Mouse (Mus musculus): Measurements from ENCODE around the gene Mlst8. TPM values are rescaled to one million over a fixed set of nuclear protein-coding genes. Genes with fewer than 3 reads are reported as not detected.
A peak's percentile ranks its signal among the peaks of the same experiment; 100 is the strongest.

The Mlst8 gene
- polyA plus RNA-seq, 1 experiment from 2014 or later = 35.0 TPM

DNA sequence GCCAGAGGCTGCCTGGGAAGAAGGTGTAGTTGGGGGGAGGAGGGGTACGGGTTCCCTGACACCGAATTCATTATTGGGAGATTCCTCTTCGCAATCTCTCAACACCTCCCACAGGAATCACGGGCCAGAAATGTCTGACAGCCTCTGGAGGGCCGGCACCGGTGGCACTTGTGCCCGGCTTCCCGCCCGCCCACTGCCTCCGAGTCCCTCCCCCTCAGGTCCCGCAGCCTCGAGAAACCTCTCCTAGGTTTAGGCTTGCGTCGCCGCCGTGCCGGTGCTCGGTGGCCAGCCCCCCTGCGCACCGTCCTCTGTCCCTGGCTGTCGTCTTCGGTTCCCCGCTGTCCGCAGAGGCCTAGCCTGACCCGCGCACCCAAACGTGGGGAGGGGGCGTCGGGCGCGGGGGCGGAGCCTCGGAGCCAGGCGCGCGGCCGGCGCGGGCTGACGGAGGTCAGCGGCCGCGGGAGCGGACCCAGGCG, 9.3 kb upstream of the Mlst8 start, which contains the start of gene Caskin1:
Gene Caskin1, plus strand, starts transcription at position 416 of the 476 bp plus-strand sequence.
- 1% methylated on average over 42 of the region's 45 CpGs for WGBS
- H3K4me3 ChIP-seq = peak within 1 kb of the TSS; percentile 61
- no peaks in the 10 kb centered on the region for H3K9me3 ChIP-seq
- peak within 1 kb of the TSS; percentile 98 for H3K4me2 ChIP-seq (replicated peaks)
- H3K36me3 ChIP-seq = no peaks in the 10 kb centered on the region
- ATAC-seq (ENCODE audit: insufficient number of reproducible peaks, insufficient read depth, low FRiP score, low TSS enrichment) = no peak
- H3K27me3 ChIP-seq = peaks cover 37% of the 10 kb centered on the region
- peaks cover 10% of the 10 kb centered on the region for H3K4me1 ChIP-seq
- H3K27ac ChIP-seq = peak within 1 kb of the TSS; percentile 43
- peak within 1 kb of the TSS; percentile 73 for H3K9ac ChIP-seq

DNA sequence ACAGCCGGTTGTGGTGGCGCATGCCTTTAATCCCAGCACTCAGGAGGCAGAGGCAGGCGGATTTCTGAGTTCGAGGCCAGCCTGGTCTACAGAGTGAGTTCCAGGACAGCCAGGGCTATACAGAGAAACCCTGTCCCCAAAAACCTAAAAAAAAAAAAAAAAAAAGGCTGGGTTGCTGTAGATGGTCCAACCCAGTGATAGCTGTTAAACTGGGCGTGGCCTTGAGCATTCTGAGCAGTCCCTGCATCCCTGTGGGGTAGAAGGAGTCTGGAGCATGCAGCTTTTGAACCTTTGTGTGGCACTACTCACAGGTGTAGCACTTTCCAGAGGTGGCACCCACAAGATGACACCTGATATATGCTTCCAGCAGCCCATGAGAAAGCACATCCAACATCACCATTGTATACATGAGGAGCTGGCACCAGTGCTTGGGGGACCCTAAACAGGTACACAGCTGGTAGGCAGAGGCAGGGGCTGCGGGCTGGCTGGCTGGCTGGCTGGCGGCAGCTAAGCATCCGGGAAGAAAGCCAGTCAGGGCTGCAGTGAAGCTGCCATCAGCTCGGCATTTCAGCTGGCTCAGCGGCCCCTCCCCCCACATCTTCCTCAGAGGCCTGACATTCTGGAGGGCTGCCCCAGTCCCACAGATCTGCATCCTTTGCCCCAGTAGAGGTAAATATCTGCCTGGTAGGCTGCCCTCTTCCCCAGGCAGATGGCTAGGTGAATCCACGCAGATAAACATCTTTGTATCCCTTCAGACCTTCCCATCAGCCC, 6.4 kb upstream of the Mlst8 start:
- H3K36me3 ChIP-seq = no peaks in the 10 kb centered on the region
- H3K9me3 ChIP-seq = no peaks in the 10 kb centered on the region
- H3K27me3 ChIP-seq = peaks cover 34% of the 10 kb centered on the region
- H3K9ac ChIP-seq = no peak overlapping the region; the same call in 1 of the 2 replicates
- H3K4me3 ChIP-seq = no peak overlapping the region
- 40% methylated on average over 11 of the region's 11 CpGs for WGBS
- peaks cover 12% of the 10 kb centered on the region for H3K4me1 ChIP-seq
- no peak overlapping the region for H3K4me2 ChIP-seq (replicated peaks)
- H3K27ac ChIP-seq = no peak overlapping the region
- ATAC-seq (ENCODE audit: insufficient number of reproducible peaks, insufficient read depth, low FRiP score, low TSS enrichment) = no peak

DNA sequence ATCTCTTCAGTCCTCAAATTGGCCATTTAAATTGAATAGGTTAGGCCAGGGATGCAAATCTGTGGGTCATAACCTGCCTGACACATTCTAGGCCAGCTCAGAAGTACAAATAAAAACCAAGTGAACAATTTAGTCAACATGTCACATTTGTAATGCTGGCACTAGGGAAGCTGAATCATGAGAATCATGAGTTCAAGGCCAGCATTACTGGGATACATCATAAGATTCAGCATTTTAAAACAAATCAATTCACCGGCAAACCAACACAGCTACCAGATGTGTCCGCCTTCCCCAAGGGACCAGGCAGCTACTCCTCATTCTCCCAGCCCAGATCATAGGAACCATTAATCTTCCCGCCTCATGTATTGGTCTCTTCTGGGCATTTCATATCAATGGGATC, 4.6 kb upstream of the Mlst8 start:
- no peaks in the 10 kb centered on the region for H3K36me3 ChIP-seq
- ATAC-seq (ENCODE audit: insufficient number of reproducible peaks, insufficient read depth, low FRiP score, low TSS enrichment) = no peak
- H3K27me3 ChIP-seq = peaks cover 19% of the 10 kb centered on the region
- H3K27ac ChIP-seq = no peak overlapping the region
- no peak overlapping the region for H3K4me2 ChIP-seq (replicated peaks)
- no peak overlapping the region for H3K9ac ChIP-seq
- 87% methylated on average over 3 of the region's 3 CpGs for WGBS
- H3K4me1 ChIP-seq = peaks cover 11% of the 10 kb centered on the region; the same call in 1 of the 2 replicates
- no peaks in the 10 kb centered on the region for H3K9me3 ChIP-seq
- H3K4me3 ChIP-seq = no peak overlapping the region

DNA sequence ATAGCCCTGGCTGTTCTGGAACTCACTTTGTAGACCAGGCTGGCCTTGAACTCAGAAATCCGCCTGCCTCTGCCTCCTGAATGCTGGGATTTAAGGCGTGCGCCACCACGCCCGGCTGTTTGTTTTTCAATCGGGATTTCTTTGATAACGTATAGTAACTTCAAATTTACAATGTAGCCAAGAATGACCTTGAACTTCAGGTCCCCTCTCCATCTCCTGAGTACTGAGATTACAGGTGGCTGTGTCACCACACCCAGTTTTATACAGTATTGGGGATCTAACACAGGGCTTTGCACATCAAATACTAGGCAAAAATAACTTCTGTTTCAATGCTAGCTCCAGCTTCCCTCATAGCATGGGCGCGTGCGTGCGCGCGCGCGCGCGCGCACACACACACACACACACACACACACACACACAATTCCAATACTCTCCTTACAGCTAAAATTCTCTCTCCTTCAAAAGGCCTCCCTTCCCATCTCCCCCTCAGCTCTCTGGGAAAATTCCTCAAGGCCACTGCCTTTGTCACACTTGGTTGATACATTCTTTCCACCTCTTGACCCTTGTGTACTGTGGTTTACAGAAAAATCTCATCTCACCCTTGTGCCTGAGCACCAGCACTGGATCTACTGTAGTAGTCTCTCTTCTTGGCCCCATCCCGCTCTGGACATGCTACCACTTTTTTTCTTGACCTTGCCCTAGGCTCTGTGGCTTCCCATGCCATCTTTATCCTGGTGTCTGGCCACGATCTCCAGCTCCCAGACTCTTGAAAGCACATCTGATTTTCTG, 2.3 kb upstream of the Mlst8 start:
- no peak for ATAC-seq (ENCODE audit: insufficient number of reproducible peaks, insufficient read depth, low FRiP score, low TSS enrichment)

GRCm38 (mm10) chr17:24480201-24480826, 1.4 kb upstream of the Mlst8 start:
- Histone ChIP-seq H3K9ac (peak overlapping the region; percentile 25; the same call in 1 of the 2 replicates), H3K27ac (no peak overlapping the region), H3K36me3 (peaks cover 20% of the 10 kb centered on the region), H3K27me3 (no peaks in the 10 kb centered on the region), H3K4me3 (no peak overlapping the region), H3K4me1 (peaks cover 19% of the 10 kb centered on the region), H3K9me3 (no peaks in the 10 kb centered on the region), H3K4me2 (replicated peaks) (peak overlapping the region; percentile 18; the same call in 1 of the 2 replicates)
- ATAC-seq (ENCODE audit: insufficient number of reproducible peaks, insufficient read depth, low FRiP score, low TSS enrichment) = no peak
- 61% methylated on average over 3 of the region's 3 CpGs for WGBS

More for the DNA sequence above, 2.3 kb upstream of the Mlst8 start:
- Histone ChIP-seq H3K4me1 (peaks cover 21% of the 10 kb centered on the region), H3K9ac (no peak overlapping the region), H3K9me3 (no peaks in the 10 kb centered on the region), H3K4me3 (no peak overlapping the region), H3K36me3 (peaks cover 11% of the 10 kb centered on the region), H3K4me2 (replicated peaks) (no peak overlapping the region), H3K27ac (no peak overlapping the region), H3K27me3 (peaks cover 3% of the 10 kb centered on the region; the same call in 1 of the 2 replicates)
- WGBS = 93% methylated on average over 20 of the region's 20 CpGs

DNA sequence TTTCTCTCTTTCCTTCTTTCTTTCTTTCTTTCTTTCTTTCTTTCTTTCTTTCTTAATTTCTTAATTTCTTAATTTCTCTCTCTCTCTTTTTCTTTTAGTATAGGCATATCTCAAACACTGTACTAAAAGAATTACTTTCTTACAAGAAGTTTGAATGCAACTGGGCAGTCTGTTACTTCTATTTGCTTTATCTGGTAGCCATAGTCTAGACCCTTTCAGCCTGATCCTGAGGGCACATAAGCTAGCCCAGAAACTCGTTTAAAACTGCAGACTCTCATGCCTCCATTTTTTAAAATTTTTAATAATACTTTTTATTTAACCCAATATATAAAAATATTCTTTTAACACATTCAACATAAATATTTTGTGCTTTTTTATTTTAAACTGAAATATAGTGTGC, 553 bp upstream of the Mlst8 start:
- 31% methylated on average over 1 of the region's 1 CpGs for WGBS
- H3K4me2 ChIP-seq (replicated peaks) = peak overlapping the region; percentile 69; the same call in 1 of the 2 replicates
- ATAC-seq (ENCODE audit: insufficient number of reproducible peaks, insufficient read depth, low FRiP score, low TSS enrichment) = no peak
- peaks cover 29% of the 10 kb centered on the region for H3K36me3 ChIP-seq
- H3K9ac ChIP-seq = no peak overlapping the region
- H3K27ac ChIP-seq = no peak overlapping the region
- no peaks in the 10 kb centered on the region for H3K9me3 ChIP-seq
- H3K4me1 ChIP-seq = peaks cover 19% of the 10 kb centered on the region
- H3K4me3 ChIP-seq = peak overlapping the region; percentile 74
- H3K27me3 ChIP-seq = no peaks in the 10 kb centered on the region

GRCm38 (mm10) chr17:24477985-24478600, 785 bp downstream of the Mlst8 start:
- Histone ChIP-seq H3K27ac (peak overlapping the region; percentile 97; the same call in 1 of the 2 replicates), H3K36me3 (peaks cover 41% of the 10 kb centered on the region), H3K4me3 (peak overlapping the region; percentile 74), H3K9ac (peak overlapping the region; percentile 73), H3K4me1 (peaks cover 21% of the 10 kb centered on the region), H3K9me3 (no peaks in the 10 kb centered on the region), H3K27me3 (no peaks in the 10 kb centered on the region), H3K4me2 (replicated peaks) (peak overlapping the region; percentile 69)
- ATAC-seq (ENCODE audit: insufficient number of reproducible peaks, insufficient read depth, low FRiP score, low TSS enrichment) = no peak
- 50% methylated on average over 11 of the region's 11 CpGs for WGBS

DNA sequence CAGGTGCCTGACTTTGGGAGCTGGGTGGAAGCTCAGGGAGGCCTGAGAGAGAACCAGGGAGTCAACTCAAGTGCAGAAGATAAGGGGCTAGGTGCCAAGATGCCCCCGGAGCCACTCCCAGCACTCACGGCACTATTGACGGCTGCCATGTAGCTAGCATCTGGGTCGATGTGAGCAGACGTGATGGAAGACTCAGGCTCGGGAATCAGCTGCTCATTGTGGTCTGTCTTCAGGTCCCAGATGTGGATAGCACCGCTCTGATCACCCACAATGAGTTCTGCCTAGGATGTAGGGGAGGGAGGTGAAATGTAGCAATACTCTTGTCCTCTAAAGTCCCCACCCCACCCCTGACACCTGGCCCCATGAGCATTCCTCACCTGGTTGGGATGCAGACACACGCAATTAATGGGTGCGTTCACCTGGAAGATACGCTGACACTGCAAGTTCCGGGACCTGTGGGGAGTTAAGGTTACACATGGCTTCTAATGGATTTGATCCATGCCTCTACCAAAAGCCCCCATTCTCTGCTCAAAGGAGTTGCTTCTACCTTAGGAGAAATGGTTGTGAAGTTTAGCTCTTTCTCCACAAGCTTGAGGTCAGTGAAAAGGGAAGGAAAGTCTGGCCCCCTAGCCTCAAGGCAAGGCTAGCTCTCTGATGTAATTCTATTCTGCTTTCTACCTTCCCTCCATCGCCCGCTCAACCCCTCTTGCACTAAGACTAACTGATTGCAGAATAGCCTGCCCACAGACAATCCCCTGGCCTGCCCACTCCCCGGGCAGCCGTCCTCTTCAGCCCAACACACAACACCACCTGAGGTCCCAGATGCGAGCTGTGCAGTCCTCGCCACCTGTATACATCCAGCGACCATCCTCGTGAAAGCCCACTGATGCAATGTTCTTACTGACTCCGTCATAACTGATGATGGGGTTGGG, 1.6 kb downstream of the Mlst8 start:
- H3K9me3 ChIP-seq = no peaks in the 10 kb centered on the region
- ATAC-seq (ENCODE audit: insufficient number of reproducible peaks, insufficient read depth, low FRiP score, low TSS enrichment) = no peak
- WGBS = 91% methylated on average over 20 of the region's 20 CpGs
- no peak overlapping the region for H3K27ac ChIP-seq
- no peak overlapping the region for H3K4me3 ChIP-seq
- H3K27me3 ChIP-seq = no peaks in the 10 kb centered on the region
- peaks cover 48% of the 10 kb centered on the region for H3K36me3 ChIP-seq
- peak overlapping the region; percentile 69 for H3K4me2 ChIP-seq (replicated peaks)
- peak overlapping the region; percentile 73; the same call in 1 of the 2 replicates for H3K9ac ChIP-seq
- peaks cover 28% of the 10 kb centered on the region for H3K4me1 ChIP-seq

DNA sequence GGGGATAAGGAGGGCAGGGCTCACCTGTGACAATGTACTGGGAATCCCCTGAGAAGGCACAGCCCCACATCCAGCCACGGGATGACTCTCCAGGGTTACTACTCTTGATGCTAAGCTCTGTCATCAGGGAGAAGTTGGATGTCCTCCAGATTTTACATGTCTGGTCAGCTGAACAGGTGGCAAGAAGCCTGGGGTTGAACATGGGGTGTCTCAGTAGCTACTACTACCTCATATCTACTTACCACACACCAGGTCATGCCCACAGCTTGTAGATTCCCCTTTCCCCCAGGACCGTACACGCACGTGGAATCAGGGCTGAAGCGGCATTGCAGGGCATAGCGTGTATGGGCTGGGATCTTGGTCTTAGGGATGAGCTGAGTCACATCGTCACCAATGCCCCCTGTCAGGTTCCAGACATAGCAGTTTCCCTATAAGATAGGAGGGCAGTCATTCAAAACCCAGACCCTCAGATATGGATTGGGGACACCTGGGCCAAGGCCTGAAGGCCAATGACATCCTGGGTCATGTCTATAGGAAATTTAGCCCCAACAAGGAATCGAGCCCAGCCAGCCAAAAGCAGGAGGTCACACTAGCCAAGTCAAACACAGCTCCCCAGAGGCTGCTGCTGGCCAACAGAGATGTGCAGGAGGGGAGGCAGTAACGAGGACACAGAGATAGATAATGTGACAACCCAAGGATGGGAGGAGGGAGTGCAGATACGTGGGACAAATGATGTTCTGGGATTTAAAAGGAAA, 2.7 kb downstream of the Mlst8 start:
- Histone ChIP-seq H3K4me1 (peaks cover 40% of the 10 kb centered on the region), H3K36me3 (peaks cover 48% of the 10 kb centered on the region), H3K27ac (no peak overlapping the region), H3K9ac (no peak overlapping the region), H3K27me3 (no peaks in the 10 kb centered on the region), H3K4me3 (no peak overlapping the region), H3K4me2 (replicated peaks) (no peak overlapping the region), H3K9me3 (no peaks in the 10 kb centered on the region)
- ATAC-seq (ENCODE audit: insufficient number of reproducible peaks, insufficient read depth, low FRiP score, low TSS enrichment) = no peak
- 92% methylated on average over 10 of the region's 10 CpGs for WGBS

DNA sequence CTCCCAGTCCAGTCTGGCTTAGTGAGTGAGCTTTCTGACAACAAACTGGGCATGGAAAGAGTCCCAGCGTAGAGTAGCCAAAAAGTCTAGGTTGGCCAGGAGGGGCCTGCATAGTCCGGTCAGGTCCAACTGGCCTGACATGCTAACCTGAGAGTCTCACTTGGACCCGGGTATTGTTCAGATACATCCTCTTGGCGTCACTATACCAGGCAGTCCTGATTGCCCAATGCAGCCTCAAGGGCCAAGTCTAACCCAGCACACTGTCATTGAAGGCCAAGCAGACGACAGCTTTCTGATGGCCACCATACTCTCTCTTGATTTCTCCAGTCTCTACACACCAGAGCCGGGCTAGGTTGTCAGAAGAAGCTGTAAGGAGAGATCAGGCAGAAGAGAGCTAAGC, 3.3 kb downstream of the Mlst8 start:
- Histone ChIP-seq H3K4me1 (peaks cover 43% of the 10 kb centered on the region), H3K4me3 (no peak overlapping the region), H3K4me2 (replicated peaks) (no peak overlapping the region), H3K9ac (no peak overlapping the region), H3K9me3 (no peaks in the 10 kb centered on the region), H3K27ac (no peak overlapping the region), H3K27me3 (no peaks in the 10 kb centered on the region), H3K36me3 (peaks cover 48% of the 10 kb centered on the region)
- 87% methylated on average over 6 of the region's 6 CpGs for WGBS
- no peak for ATAC-seq (ENCODE audit: insufficient number of reproducible peaks, insufficient read depth, low FRiP score, low TSS enrichment)

All from embryonic facial prominence, embryonic 12.5 days (tissue).